Mouse (Mus musculus): ENCODE measurements at regions not wholly inside any gene's neighbourhood (a gene's known extent, or its start where the extent isn't known, plus 50 kb on each side); places are given as distances from the start of the nearest gene placed in this dataset.

- no peak for DNase-seq (ENCODE audit: low read depth, low spot score)
Observed at GRCm38 (mm10) chr13:26594313-26594712, 175.7 kb downstream of the Hdgfl1 start.

- no peak for DNase-seq (ENCODE audit: low read depth, low spot score)
Observed at GRCm38 (mm10) chr13:26593750-26594149, 176.2 kb downstream of the Hdgfl1 start.

GRCm38 (mm10) chr13:26575890-26576543, 193.9 kb downstream of the Hdgfl1 start:
- DNase-seq (ENCODE audit: low read depth, low spot score), result peak; percentile 36

GRCm38 (mm10) chr13:26569422-26569821, 200.5 kb downstream of the Hdgfl1 start:
- DNase-seq (ENCODE audit: low read depth, low spot score), result no peak

- DNase-seq (ENCODE audit: low read depth, low spot score), result no peak
Observed at GRCm38 (mm10) chr13:26564941-26565862, 204.8 kb downstream of the Hdgfl1 start.

- DNase-seq (ENCODE audit: low read depth, low spot score), result no peak
Observed at GRCm38 (mm10) chr13:26558366-26558765, 211.6 kb downstream of the Hdgfl1 start.

GRCm38 (mm10) chr13:26554266-26554665, 215.7 kb downstream of the Hdgfl1 start:
- DNase-seq (ENCODE audit: low read depth, low spot score), result no peak

GRCm38 (mm10) chr13:26552122-26552521, 217.8 kb downstream of the Hdgfl1 start:
- no peak for DNase-seq (ENCODE audit: low read depth, low spot score)

- DNase-seq (ENCODE audit: low read depth, low spot score), result no peak
Observed at GRCm38 (mm10) chr13:26538928-26539327, 231.0 kb downstream of the Hdgfl1 start.

GRCm38 (mm10) chr13:26536575-26536974, 233.4 kb downstream of the Hdgfl1 start:
- no peak for DNase-seq (ENCODE audit: low read depth, low spot score)

- DNase-seq (ENCODE audit: low read depth, low spot score), result no peak
Observed at GRCm38 (mm10) chr13:26532761-26533160, 237.2 kb downstream of the Hdgfl1 start.

GRCm38 (mm10) chr13:26519054-26519453, 250.9 kb downstream of the Hdgfl1 start:
- no peak for DNase-seq (ENCODE audit: low read depth, low spot score)

GRCm38 (mm10) chr13:26518425-26518824, 251.5 kb downstream of the Hdgfl1 start:
- no peak for DNase-seq (ENCODE audit: low read depth, low spot score)

GRCm38 (mm10) chr13:26517646-26518045, 252.3 kb downstream of the Hdgfl1 start:
- DNase-seq (ENCODE audit: low read depth, low spot score), result no peak

- DNase-seq (ENCODE audit: low read depth, low spot score), result no peak
Observed at GRCm38 (mm10) chr13:26510448-26510847, 259.5 kb downstream of the Hdgfl1 start.

GRCm38 (mm10) chr13:26509841-26510240, 260.1 kb downstream of the Hdgfl1 start:
- no peak for DNase-seq (ENCODE audit: low read depth, low spot score)

GRCm38 (mm10) chr13:26503744-26504143, 266.2 kb downstream of the Hdgfl1 start:
- DNase-seq (ENCODE audit: low read depth, low spot score), result no peak

- no peak for DNase-seq (ENCODE audit: low read depth, low spot score)
Observed at GRCm38 (mm10) chr13:26497086-26497485, 272.9 kb downstream of the Hdgfl1 start.

- DNase-seq (ENCODE audit: low read depth, low spot score), result no peak
Observed at GRCm38 (mm10) chr13:26495871-26496270, 274.1 kb downstream of the Hdgfl1 start.

GRCm38 (mm10) chr13:26469343-26469742, 300.6 kb downstream of the Hdgfl1 start:
- DNase-seq (ENCODE audit: low read depth, low spot score), result no peak

GRCm38 (mm10) chr13:26467526-26467925, 302.4 kb downstream of the Hdgfl1 start:
- DNase-seq (ENCODE audit: low read depth, low spot score), result no peak

- peak; percentile 15 for DNase-seq (ENCODE audit: low read depth, low spot score)
Observed at GRCm38 (mm10) chr13:26464523-26464922, 305.4 kb downstream of the Hdgfl1 start.

GRCm38 (mm10) chr13:26464096-26464495, 305.9 kb downstream of the Hdgfl1 start:
- no peak for DNase-seq (ENCODE audit: low read depth, low spot score)

All from telencephalon, adult 2 months (tissue).